Mouse (Mus musculus) megakaryocyte-erythroid progenitor cell, adult 5-6 weeks (primary cell): ENCODE measurements around the gene H2-Eb1. TPM values are rescaled to one million over a fixed set of nuclear protein-coding genes. Genes with fewer than 3 reads are reported as not detected.

Experiments
- ATAC-seq: replicated peaks from 2 replicates; pipeline ENCODE4 v1.8.0; 2016; ENCODE audit warnings: mild to moderate bottlenecking, inconsistent platforms; ENCODE audit not compliant: severe bottlenecking, poor library complexity, low FRiP score, low TSS enrichment
- total RNA-seq, 2 experiments: library from RNA; stranded (forward) in 1 of 2; stranded (reverse) in 1 of 2; fragments of 200-1000, 215-1000 nt in 1 of 2; fragments of >200 nt in 1 of 2; fragmentation: Nextera tagmentation in 1 of 2; gene quantifications; 2 replicates each; pipeline ENCODE4 v1.2.3; 2014 to 2017

The H2-Eb1 gene
- total RNA-seq, 2 experiments from 2014 or later: 24.9 TPM; not detected in 1

- no peak for ATAC-seq
Measured at GRCm38 (mm10) chr17:34363676-34364310, 58.1 kb downstream of the H2-Eb1 start.

- ATAC-seq: no peak
Measured at GRCm38 (mm10) chr17:34365031-34365430, 59.4 kb downstream of the H2-Eb1 start.

Other genes starting within 250 kb of the H2-Eb1 start
- 6.2 and 15.1 TPM in 2 replicates for gene H2-Oa, start 213.5 kb upstream of the H2-Eb1 start, total RNA-seq (2014; fragmentation: Nextera tagmentation)
- gene H2-Oa, start 213.5 kb upstream of the H2-Eb1 start, total RNA-seq (2017): 0.75 and 5.8 TPM in 2 replicates
- 26.4 and 41.6 TPM in 2 replicates for gene H2-DMa, start 186.3 kb upstream of the H2-Eb1 start, total RNA-seq (2014; fragmentation: Nextera tagmentation)
- 35.0 and 36.7 TPM in 2 replicates for gene H2-DMa, start 186.3 kb upstream of the H2-Eb1 start, total RNA-seq (2017)
- 173 and 198 TPM in 2 replicates for gene Brd2, start 183.2 kb upstream of the H2-Eb1 start, total RNA-seq (2014; fragmentation: Nextera tagmentation)
- 312 and 511 TPM in 2 replicates for gene Brd2, start 183.2 kb upstream of the H2-Eb1 start, total RNA-seq (2017)
- gene H2-DMb2, start 162.6 kb upstream of the H2-Eb1 start, total RNA-seq (2014; fragmentation: Nextera tagmentation): 0.81 and 2.9 TPM in 2 replicates
- gene H2-DMb2, start 162.6 kb upstream of the H2-Eb1 start, total RNA-seq (2017): not detected in 2 replicates
- gene H2-DMb1, start 152.8 kb upstream of the H2-Eb1 start, total RNA-seq (2014; fragmentation: Nextera tagmentation): 3.8 and 9.1 TPM in 2 replicates
- 10.1 and 22.9 TPM in 2 replicates for gene H2-DMb1, start 152.8 kb upstream of the H2-Eb1 start, total RNA-seq (2017)
- gene Tap1, start 118.3 kb upstream of the H2-Eb1 start, total RNA-seq (2014; fragmentation: Nextera tagmentation): 43.7 and 55.5 TPM in 2 replicates
- gene Tap1, start 118.3 kb upstream of the H2-Eb1 start, total RNA-seq (2017): 58.0 and 76.1 TPM in 2 replicates
- gene Psmb9, start 118.1 kb upstream of the H2-Eb1 start, total RNA-seq (2014; fragmentation: Nextera tagmentation): 55.1 and 57.5 TPM in 2 replicates
- gene Psmb9, start 118.1 kb upstream of the H2-Eb1 start, total RNA-seq (2017): 56.2 and 95.8 TPM in 2 replicates
- 50.4 and 71.2 TPM in 2 replicates for gene Psmb8, start 108.1 kb upstream of the H2-Eb1 start, total RNA-seq (2014; fragmentation: Nextera tagmentation)
- 103 and 243 TPM in 2 replicates for gene Psmb8, start 108.1 kb upstream of the H2-Eb1 start, total RNA-seq (2017)
- 25.8 and 90.1 TPM in 2 replicates for gene Tap2, start 102.3 kb upstream of the H2-Eb1 start, total RNA-seq (2014; fragmentation: Nextera tagmentation)
- gene Tap2, start 102.3 kb upstream of the H2-Eb1 start, total RNA-seq (2017): 49.7 and 50.5 TPM in 2 replicates
- gene H2-Ob, start 67.0 kb upstream of the H2-Eb1 start, total RNA-seq (2014; fragmentation: Nextera tagmentation): 8.7 and 32.0 TPM in 2 replicates
- 7.8 and 10.4 TPM in 2 replicates for gene H2-Ob, start 67.0 kb upstream of the H2-Eb1 start, total RNA-seq (2017)
- gene H2-Ab1, start 48.2 kb upstream of the H2-Eb1 start, total RNA-seq (2014; fragmentation: Nextera tagmentation): 20.3 and 24.1 TPM in 2 replicates
- gene H2-Ab1, start 48.2 kb upstream of the H2-Eb1 start, total RNA-seq (2017): 68.7 and 80.9 TPM in 2 replicates
- gene H2-Aa, start 18.0 kb upstream of the H2-Eb1 start, total RNA-seq (2014; fragmentation: Nextera tagmentation): 2.0 and 4.4 TPM in 2 replicates
- gene H2-Aa, start 18.0 kb upstream of the H2-Eb1 start, total RNA-seq (2017): 12.4 and 31.9 TPM in 2 replicates
- 0.50 TPM in 1 of 2 replicates, not detected in the other for gene H2-Eb2, start 19.8 kb downstream of the H2-Eb1 start, total RNA-seq (2014; fragmentation: Nextera tagmentation)
- gene H2-Eb2, start 19.8 kb downstream of the H2-Eb1 start, total RNA-seq (2017): not detected in 2 replicates
- gene Btnl2, start 49.0 kb downstream of the H2-Eb1 start, total RNA-seq (2014; fragmentation: Nextera tagmentation): not detected in 2 replicates
- not detected in 2 replicates for gene Btnl2, start 49.0 kb downstream of the H2-Eb1 start, total RNA-seq (2017)
- not detected in 2 replicates for gene Btnl1, start 71.3 kb downstream of the H2-Eb1 start, total RNA-seq (2014; fragmentation: Nextera tagmentation)
- gene Btnl1, start 71.3 kb downstream of the H2-Eb1 start, total RNA-seq (2017): not detected in 2 replicates
- 5.4 and 7.7 TPM in 2 replicates for gene BC051142, start 93.0 kb downstream of the H2-Eb1 start, total RNA-seq (2014; fragmentation: Nextera tagmentation)
- gene BC051142, start 93.0 kb downstream of the H2-Eb1 start, total RNA-seq (2017): 1.4 and 4.7 TPM in 2 replicates
- not detected in 2 replicates for gene Btnl4, start 171.5 kb downstream of the H2-Eb1 start, total RNA-seq (2014; fragmentation: Nextera tagmentation)
- gene Btnl4, start 171.5 kb downstream of the H2-Eb1 start, total RNA-seq (2017): not detected in 2 replicates
- not detected in 2 replicates for gene Btnl6, start 211.5 kb downstream of the H2-Eb1 start, total RNA-seq (2014; fragmentation: Nextera tagmentation)
- not detected in 2 replicates for gene Btnl6, start 211.5 kb downstream of the H2-Eb1 start, total RNA-seq (2017)